Mouse (Mus musculus) spleen, adult 2 months (tissue): ENCODE measurements around the gene Abi1.

ENCODE experiments used
- CTCF ChIP-seq: fragments of 200-500 bp; IDR thresholded peaks from 2 replicates; pipeline ENCODE4 v1.5.1; 2011; ENCODE audit warnings: mild to moderate bottlenecking, inconsistent platforms; ENCODE audit not compliant: insufficient read depth, insufficient read length, insufficient replicate concordance; ENCODE audit errors: extremely low read depth
- POLR2A ChIP-seq: fragments of 200-500 bp; IDR thresholded peaks from 2 replicates; pipeline ENCODE4 v1.6.1; 2011; ENCODE audit warnings: low read depth, low read length, inconsistent platforms

GRCm38 (mm10) chr2:23075846-23076245 lies 35.8 kb upstream of the Abi1 start:
- TF ChIP-seq CTCF, result no peak
- no peak for TF ChIP-seq POLR2A
